Mouse (Mus musculus) hindlimb bud, embryonic 11.5 days (tissue): Measurements from ENCODE around the gene P2ry12.
A peak's percentile ranks its signal among the peaks of the same experiment; 100 is the strongest.

Source experiments
- DNase-seq: peaks from one replicate; pipeline ENCODE4 v3.0.0-alpha.2; 2012; ENCODE audit warnings: low read depth, low spot score; ENCODE audit errors: extremely low spot score

Gene P2ry12

DNA sequence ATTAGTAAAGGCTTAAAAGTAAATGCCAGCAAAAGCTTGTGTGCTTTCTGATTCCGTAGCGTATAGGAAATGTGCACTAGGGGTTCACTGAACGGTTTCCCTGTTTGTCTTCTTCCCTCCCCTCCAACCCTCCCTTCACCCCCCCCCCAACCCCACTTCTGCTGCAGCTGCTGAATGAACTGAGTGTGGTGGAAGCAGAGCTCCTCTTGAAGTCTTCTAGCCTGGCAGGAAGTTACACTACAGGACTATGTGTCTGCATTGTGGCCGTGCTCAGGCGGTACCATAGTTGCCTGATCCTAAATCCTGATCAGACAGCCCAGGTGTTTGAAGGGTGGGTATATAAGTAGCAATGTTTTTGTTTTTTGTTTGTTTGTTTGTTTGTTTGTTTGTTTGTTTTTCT, 27.8 kb downstream of the P2ry12 start:
- DNase-seq: no peak

DNA sequence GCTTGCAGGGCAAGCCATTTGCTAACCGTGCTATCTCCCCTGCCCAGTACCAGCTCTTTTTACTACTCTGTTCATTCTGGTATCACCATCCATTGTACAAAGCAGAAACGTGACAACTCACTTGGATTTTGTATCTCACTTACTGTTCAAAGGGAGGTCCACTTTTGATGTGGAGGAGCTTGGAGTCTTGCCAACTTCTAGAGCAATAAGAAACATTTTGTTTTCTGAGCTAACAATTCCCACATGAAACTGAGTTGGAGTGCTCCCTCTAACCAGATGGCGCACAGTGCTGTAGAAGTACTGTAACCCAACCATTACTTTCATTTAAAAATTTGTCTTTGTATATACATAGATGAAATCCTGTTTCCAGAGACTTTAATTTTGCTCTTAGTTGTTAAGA, 31.8 kb downstream of the P2ry12 start:
- DNase-seq: no peak

DNA sequence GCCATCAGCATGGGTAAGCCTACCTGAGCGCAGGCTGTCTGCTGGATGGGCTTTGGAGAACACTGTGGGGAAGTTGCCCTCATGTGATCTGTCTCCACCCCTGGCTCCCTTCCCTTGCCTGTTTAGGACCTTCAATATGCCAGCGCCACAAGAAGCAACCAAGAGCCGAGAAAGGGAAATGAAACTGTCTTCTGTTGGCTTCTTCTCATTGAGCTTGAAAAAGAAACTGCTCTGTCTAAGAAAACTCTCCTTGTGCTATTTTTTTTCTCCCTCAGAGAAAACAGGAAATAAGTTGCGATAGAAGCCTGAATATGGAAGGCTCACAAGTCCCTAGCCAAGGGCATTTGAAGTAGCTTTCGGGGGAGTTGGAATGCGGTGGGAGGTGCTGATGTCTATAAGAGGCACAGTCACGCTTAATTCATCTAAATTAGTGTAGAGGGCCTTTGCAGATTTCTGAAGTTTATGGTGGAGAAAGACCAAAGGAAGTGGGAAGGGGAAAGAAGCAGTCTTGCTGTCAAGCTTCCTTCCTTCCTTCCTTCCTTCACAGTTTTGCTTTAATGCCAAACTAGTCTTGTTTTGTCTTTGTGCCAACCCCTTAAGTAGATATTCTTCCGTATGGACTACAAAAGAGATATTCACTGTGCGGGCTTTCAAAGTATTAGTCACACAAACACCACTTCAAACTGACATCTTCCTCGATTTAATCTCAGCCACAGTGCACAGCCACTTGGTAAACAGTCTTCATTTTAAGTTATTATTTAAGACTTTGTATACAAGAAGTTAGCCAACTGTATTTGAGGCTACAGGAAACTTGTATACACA, 33.7 kb downstream of the P2ry12 start:
- no peak for DNase-seq

DNA sequence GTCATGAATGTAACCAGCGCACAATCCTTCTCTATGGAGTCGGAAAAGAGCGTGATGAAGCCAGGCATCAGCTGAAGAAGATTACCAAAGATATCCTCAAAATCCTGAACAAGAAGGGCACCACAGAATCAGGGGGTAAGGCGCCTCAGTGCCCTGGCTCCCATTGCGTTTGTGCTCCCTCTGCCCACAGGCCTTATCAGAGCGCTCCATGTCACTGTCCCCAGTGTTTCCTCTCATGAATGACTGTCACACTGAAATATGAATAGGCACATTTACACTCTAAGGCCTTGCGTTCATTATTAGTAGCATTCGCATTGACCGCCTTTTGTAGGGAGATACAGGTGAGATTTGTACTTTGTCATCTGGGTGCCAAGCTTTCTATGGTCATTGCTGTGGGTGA, 35.0 kb downstream of the P2ry12 start:
- no peak for DNase-seq

DNA sequence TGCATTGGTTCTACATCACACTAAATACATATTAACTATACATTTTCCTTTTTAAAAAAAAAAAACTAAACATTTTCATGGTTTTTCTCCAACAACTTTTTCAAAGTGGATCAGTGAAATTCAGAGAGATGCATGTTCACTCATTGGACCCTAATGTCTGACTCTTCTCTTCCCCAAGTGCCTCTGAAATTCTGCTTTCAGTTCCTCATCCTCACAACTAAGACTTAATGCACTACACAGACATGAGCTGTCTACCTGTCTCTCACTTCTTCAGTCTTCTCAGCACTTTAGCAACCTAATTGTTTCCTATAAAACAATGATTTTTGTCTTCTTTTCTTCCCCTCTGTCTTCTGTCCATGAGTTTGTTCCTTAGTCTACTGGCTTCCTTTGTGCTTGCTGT, 37.3 kb downstream of the P2ry12 start:
- DNase-seq: no peak

DNA sequence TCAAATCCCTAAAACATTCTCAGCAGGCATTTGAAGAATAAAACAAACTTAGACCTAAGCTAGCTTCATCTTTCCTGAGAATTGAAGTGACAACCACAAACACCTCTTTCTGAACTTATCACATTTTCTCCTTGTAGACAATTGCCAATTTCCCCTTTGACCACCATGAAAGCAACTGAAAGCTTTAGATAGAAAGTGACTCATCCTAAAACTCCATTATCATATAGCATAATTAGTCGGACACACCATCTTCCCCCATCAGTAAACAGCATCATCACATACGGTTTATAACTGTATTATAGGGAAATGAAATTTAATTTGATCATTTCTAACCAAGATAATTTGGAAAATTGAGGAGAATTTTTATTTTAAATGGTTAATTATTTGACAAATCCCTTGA, 40.4 kb downstream of the P2ry12 start:
- DNase-seq: no peak

DNA sequence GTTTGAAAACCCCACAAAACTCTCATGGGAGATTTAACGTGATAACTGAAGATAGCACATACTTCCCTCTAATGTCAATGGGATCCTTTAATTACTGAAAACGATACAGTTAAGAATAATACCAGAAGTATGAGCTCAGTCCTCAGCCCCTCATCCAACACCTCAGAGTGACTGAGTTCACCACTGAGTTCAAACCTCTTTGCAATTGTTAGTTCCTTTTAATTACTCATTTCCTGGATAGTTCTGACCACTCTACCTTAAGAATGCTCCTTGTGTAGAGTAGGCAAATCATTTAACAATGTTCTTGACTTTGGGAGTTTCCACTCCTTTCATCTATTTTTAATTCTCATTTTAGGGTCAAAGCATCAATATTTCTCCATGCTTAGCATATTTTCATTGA, 43.3 kb downstream of the P2ry12 start:
- DNase-seq: no peak

DNA sequence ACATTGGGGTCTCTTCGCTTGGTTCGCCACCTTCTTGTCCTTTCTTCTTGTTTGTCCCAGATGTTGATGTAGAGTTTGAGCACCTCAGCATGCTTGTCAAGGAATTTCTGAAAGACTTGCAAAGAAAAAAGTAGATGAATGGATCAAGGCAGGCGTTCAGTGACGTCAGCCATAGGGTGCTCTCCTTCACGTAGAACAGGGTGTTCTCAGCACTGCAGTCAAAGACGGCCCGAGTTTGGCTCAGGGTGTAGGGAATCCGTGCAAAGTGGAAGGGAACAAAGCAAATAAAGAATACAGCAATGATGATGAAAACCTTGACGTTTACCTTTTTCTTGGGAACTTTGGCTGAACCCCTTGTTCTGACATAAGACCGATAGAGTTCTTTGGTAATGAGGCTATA, 45.5 kb downstream of the P2ry12 start:
- no peak for DNase-seq

DNA sequence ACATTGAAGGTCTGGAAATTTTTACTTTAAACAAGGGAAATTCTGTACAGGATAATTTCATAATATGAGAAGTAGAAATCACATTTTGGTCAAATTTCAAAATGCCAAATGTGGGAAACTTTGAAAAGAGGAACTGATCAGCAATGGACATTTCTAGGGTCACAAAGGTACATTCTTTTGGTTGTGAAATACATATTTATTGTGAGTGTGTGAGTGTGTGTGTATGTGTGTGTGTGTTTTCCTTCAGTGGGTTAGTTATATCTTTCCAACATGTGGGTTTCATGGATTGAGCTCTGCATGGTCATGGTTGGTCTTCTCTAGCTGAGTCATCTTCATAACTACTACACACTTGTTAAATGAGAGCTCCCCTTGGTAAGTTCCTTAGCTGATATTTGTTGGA, 50.3 kb downstream of the P2ry12 start:
- DNase-seq: no peak

DNA sequence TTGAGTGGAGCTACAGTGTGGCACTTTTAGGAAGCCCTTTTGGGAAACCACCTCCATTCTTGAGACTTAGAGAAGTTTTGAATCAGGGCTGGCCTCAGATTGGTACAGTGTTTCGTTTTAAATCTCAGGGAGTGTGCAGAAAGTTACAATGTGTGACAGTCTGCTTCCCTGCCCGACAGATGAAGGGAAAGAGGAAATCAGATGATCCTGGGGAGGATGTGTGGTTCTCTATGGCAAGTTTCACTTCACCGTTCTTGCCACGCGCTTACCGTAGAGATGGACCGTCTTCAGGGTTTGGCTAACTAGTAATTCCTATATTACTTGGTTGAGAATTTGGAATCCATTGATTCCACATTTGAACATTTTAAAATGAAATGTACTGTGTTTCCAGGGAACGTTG, 50.9 kb downstream of the P2ry12 start:
- DNase-seq: no peak

DNA sequence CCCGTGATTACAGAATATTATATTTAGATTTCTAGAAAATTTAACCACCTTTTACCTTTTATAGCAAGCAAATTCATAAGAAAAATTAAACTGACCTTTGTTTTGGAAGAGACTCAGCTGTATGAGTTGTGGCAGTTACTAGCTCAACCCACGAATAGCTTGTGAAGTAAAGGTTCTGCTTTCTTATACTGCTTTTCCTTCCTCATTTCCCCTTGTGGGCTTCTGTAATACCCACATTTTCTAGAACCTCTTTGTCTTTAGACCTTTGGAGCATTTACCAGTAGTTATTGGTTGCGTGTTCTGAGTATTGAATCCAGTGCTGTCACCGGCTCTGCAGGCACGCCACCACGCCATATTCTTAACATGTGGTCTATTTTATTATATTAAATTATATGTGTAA, 51.9 kb downstream of the P2ry12 start, which contains the start of gene P2ry13:
Gene P2ry13 (minus strand): TSS at position 156 of the 400 bp plus-strand sequence.
- no peak for DNase-seq

DNA sequence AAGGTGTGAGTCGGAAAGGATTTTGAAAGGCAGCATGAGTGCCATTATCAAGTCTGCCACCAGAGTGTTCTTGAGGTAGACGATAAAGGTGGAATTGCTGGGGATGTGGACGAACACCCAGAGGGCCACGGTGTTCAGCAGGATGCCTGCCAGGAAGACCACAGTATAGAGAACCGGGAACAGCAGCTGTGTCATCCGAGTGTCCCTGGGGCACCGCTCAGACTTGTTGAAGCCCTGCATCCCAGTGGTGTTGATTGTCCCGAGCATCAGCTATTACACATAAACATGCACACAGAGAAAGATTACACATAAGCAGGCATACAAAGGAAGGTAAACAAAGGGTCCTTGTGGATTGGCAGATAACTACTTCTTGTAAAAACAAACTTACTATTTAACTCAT, 52.6 kb downstream of the P2ry12 start:
- no peak for DNase-seq

DNA sequence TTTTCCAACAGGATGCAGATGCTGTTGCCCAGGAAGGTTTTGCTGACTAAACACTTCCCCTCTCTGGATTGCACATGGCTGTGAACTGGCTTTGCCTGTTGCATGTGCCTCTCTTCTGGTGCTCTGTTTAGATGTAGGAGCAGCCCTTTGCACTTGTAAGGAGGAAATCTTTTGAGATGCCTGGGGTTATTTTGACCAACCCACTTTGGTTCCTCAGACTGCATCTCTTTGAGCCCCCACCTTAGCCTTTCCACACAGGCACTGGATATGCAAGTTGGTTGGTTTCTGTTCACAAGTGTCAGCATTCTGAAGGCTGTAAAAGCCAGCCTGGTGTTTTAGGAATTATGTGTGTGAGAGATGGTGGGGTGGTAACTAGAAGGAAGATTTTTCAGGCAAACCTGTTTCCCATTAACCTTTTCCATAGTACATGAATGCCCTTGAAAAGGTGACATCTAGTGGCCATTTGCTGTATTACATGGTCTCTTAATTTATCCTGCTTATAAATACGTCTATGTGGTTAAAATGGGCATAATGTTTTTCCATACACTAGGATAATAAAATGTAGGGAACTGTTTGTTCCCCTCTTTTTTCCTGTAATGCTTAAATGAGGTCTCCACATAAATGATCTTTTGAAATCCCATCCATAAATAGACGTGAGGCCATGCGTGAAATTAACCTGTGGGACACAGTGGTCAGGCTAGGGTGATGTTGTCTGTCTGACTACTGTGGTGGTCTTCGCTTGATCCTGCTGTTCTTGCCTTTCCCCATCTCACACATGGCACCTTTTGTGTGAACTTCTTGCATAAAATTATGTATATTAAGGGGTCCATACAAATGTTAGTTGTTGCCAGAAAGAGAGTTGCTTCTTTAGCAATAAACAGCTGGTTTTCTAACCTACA, 53.8 kb downstream of the P2ry12 start:
- DNase-seq: peak; percentile 88

DNA sequence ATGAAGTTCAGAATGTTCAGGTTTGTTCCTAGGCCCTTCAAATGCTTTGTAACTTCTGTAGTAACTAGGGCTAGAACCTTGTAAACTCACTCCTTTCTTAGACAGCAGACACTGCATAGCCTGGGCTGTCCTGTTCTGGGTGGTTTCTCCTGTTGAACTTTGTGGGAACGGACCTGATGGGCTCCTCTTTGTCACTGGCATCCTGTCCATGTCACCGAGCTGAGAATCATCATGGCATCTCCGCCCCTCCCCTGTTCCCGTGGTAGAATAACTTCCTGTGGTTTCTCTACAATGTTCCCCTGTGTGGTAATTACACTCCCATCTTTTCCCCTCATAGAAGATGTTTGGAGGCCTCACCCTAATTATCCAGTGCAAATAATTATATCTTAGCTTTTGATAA, 56.7 kb downstream of the P2ry12 start:
- no peak for DNase-seq

DNA sequence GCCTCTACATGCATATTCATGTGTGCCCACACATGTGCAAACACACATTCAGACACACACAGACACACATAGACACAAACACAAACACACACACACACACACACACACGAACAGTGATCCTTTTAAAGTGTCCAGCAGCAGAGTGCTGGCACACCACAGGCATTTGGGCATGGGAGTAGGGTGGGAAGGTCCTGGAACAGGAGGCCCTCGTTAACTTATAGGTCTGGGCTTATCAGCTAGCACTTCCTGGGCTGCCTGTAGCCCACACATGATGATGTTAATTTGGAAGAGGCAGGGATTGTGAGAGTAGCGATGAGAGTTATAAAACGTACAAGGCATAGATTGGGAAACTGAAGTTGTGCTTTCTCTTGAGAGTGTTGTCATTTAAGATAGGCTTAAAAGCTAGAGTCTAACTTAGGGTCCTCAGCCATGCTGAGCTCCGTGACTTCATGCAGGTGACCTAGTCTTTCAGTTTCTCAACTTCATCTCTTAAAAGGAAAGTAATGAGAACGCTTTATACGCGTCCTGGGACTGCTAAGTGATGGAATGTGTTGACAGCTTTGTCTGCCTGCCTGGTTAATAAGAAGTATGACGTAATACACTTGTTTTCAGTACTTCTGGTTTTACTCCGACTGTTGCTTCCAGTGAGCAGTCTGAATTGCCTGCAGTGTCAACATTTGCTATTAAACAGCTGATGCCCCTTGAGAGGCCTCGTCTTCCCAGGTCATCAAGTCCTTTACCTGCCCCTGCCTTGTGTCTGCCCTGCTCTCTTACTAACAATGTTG, 57.8 kb downstream of the P2ry12 start:
- no peak for DNase-seq

DNA sequence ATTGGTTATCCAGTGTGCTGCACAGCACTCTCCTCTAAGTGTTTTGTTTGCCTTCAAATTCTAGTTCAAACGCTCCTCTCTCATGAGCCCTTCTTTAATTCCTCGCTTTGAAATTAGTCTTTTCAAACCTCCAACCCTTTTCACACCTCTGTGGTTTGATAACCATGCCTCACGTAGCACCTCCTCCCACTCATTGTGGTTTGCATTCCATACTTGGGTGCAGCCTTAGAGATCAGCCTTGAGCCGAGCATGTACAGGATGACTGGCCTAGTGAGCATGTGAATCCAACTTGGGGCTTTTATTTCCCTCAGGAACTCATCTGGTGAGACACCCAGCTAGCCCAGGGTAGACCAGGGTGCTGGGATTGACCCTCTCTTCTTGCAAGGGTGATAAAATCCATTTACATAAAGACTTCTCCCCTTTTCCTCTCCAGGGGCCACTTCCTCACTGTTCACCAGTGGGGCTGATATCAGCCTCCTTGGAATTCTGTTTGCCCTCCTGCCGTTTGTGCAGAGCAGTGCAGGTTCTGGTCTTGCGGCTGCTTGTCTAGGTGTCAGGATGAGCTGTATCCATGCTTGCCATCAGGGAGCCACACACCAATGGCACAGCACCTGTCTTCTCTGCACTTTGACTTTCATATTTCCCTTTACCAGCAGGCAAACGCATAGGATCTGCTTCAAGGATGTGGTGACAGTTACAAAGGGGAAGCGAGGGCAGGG, 58.7 kb downstream of the P2ry12 start:
- DNase-seq: no peak

DNA sequence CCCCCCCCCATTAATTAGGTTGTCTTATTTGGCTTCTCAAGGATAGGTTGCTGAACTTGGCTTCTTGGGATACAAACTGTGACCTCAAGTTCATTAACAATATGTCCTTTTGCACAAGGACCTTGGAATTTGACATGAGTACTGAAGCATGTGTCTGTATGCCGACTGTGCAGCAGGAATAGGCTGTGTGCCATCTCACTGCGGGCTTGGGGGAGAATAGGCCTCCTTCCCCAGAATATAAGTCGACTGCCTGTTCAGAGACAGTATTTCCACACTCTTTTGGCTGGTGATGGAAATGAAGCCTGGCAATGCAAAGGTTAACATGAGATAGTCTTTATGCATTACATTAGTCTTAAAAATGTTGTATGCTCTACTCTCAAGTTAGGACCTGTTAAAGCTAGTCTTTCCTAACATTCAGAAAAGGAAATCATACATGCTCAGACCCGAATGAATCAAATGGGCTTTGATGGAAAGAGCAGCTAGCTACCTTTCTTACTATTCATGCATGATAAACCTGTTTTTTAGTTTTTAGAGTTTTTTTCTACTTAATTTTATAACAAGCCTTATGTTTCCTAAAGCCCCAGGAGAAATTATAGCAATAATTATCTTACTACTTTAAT, 65.2 kb downstream of the P2ry12 start:
- DNase-seq: no peak

DNA sequence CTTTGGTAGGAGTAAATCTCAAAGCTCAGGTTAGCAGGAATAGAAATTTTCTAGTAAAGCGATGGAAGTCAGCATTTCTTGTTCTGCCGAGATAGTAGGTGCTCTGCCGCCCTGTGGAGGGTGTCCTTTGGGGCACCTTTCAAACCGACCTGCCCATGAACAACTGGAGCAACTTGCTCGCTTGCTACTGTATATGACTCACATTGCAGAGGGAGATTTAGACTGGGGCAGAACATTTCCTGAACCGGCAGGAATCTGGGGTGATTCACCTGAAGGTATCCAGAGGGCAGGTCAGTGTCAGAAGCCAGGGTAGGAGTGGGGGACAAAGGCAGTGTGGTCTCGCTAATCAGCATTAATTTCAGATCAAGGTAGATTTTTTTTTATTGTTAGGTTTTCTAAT, 67.7 kb downstream of the P2ry12 start, which contains the start of gene Gpr87:
Gene Gpr87 (minus strand): TSS at position 167 of the 400 bp plus-strand sequence.
- no peak for DNase-seq

DNA sequence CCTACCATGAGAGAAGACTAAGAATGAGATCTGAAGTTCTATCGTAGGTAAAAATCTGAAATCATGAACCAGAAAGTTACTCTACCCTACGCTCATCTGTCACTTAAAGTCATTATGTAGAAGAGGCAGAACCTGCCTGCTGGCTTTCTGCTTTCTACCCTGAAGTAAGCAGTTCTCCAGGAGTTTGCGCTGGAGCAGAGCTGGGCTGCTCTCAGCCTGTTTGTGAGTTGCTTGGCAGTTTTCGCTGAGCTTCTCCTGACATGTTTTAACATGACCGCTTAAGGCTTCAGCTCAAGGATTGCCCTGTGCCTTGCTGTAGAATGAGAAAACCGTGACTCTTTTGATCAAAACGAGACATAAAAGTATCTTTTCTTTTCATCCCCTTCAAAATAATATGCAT, 68.6 kb downstream of the P2ry12 start:
- no peak for DNase-seq

DNA sequence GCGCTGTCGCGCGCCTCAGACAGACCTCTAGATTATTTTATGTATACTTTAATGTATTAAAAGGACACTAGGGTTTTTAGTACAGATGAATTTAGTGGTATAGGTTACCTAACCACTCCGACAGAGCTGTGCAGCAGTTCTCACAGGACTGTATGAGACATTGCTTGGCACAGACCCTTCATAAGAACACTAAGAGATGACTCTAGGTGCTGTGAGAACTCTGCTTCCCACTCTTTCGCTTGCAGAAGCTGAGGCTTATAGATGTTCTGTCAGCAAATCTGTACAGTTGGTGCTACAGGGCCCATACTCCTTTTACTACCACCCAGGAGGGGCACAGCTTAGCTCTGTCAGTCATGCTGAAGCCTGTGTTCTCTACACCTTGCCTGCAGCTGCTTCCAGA, 71.0 kb downstream of the P2ry12 start:
- no peak for DNase-seq
